Mouse (Mus musculus) ES-E14 (cell line): ENCODE measurements at regions not wholly inside any gene's neighbourhood (a gene's known extent, or its start where the extent isn't known, plus 50 kb on each side); places are given as distances from the start of the nearest gene placed in this dataset.

Experiments used
- DNase-seq: peaks from one replicate; pipeline ENCODE4 v3.0.0-alpha.2; 2013; ENCODE audit warnings: low read depth, low spot score
- H3K27ac ChIP-seq: 2 replicates; pipeline ENCODE4 v1.5.1; 2012; ENCODE audit warnings: low read depth, mild to moderate bottlenecking, low read length, moderate library complexity, mixed read lengths; ENCODE audit not compliant: poor library complexity, insufficient read depth, severe bottlenecking
- H3K36me3 ChIP-seq: 2 replicates; pipeline ENCODE4 v1.6.1; 2012; ENCODE audit warnings: mild to moderate bottlenecking, low read length, moderate library complexity, mixed read lengths; ENCODE audit not compliant: control insufficient read depth, poor library complexity, insufficient read depth, severe bottlenecking
- H3K4me1 ChIP-seq, 2 experiments: fragments of 150-350 bp in 1 of 2; sonication (generic) in 1 of 2; 2 replicates each; pipeline ENCODE4 v1.6.1; 2012; ENCODE audit warnings: low read length in 2 of 2, mild to moderate bottlenecking in 1 of 2, mixed read lengths in 1 of 2; ENCODE audit not compliant: control insufficient read depth in 2 of 2, insufficient read depth in 2 of 2, poor library complexity in 1 of 2
- H3K4me3 ChIP-seq, 2 experiments: fragments of 150-350 bp in 1 of 2; sonication (generic) in 1 of 2; 2 replicates each; pipeline ENCODE4 v1.5.1; 2012; ENCODE audit warnings: low read length in 2 of 2, low read depth in 1 of 2, mild to moderate bottlenecking in 1 of 2, mixed read lengths in 1 of 2; ENCODE audit not compliant: insufficient read depth in 1 of 2, poor library complexity in 1 of 2, severe bottlenecking in 1 of 2
- H3K9ac ChIP-seq: 2 replicates; pipeline ENCODE4 v1.6.1; 2012; ENCODE audit warnings: low read depth, mild to moderate bottlenecking, low read length, mixed read lengths; ENCODE audit not compliant: poor library complexity, insufficient read depth, severe bottlenecking
- H3K9me3 ChIP-seq: fragments of 150-350 bp; sonication (generic); 2 replicates; pipeline ENCODE4 v1.6.1; 2012; ENCODE audit warnings: low read depth, mild to moderate bottlenecking, low read length; ENCODE audit not compliant: control insufficient read depth, insufficient read depth
- CHD2 ChIP-seq: IDR thresholded peaks from 2 replicates; pipeline ENCODE4 v1.6.1; 2014; ENCODE audit warnings: mild to moderate bottlenecking, low read depth, low read length, inconsistent platforms
- HCFC1 ChIP-seq: IDR thresholded peaks from 2 replicates; pipeline ENCODE4 v1.6.1; 2012; ENCODE audit warnings: low read length, inconsistent platforms, borderline replicate concordance; ENCODE audit not compliant: insufficient read depth
- MAFK ChIP-seq: IDR thresholded peaks from 2 replicates; pipeline ENCODE4 v1.6.1; 2014; ENCODE audit warnings: mild to moderate bottlenecking, low read depth, low read length, inconsistent platforms; ENCODE audit not compliant: insufficient read depth
- ZC3H11A ChIP-seq: IDR thresholded peaks from 2 replicates; pipeline ENCODE4 v1.6.1; 2012; ENCODE audit warnings: low read depth, mild to moderate bottlenecking, inconsistent platforms, low read length, borderline replicate concordance
- ZNF384 ChIP-seq: IDR thresholded peaks from 2 replicates; pipeline ENCODE4 v1.6.1; 2012; ENCODE audit warnings: low read depth, low read length, inconsistent platforms
- in situ Hi-C, 2 experiments: fragments of 600-800 bp; cut with MboI; formaldehyde crosslinking; loops; one replicate each; pipeline ENCODE4 v1.15.1; 2025; ENCODE audit warnings: low sequenced_read_pairs in 2 of 2, inconsistent platforms in 1 of 2; ENCODE audit not compliant: unreplicated experiment in 2 of 2

- in situ Hi-C loops: no loop called here
- no peak overlapping the region for H3K27ac ChIP-seq
- H3K4me3 ChIP-seq: no peak overlapping the region
- no peak for DNase-seq
- no peaks in the 10 kb centered on the region for H3K4me1 ChIP-seq
- no peak overlapping the region for H3K9ac ChIP-seq
- no peaks in the 10 kb centered on the region for H3K36me3 ChIP-seq
- no peaks in the 10 kb centered on the region for H3K9me3 ChIP-seq
- TF ChIP-seq HCFC1: no peak
- TF ChIP-seq ZNF384: no peak
- TF ChIP-seq ZC3H11A: no peak
- no peak for TF ChIP-seq MAFK
- TF ChIP-seq CHD2: no peak
These were observed 358.6 kb downstream of the Sox9 start for GRCm38 (mm10) chr11:113140595-113140994.

GRCm38 (mm10) chr11:113142816-113143215 is 360.8 kb downstream of the Sox9 start:
- no peak overlapping the region for H3K4me3 ChIP-seq
- TF ChIP-seq ZC3H11A (no peak), CHD2 (no peak), ZNF384 (no peak), MAFK (no peak), HCFC1 (no peak)
- in situ Hi-C loops: no loop called here
- H3K4me1 ChIP-seq: no peaks in the 10 kb centered on the region
- H3K36me3 ChIP-seq: no peaks in the 10 kb centered on the region
- no peaks in the 10 kb centered on the region for H3K9me3 ChIP-seq
- H3K27ac ChIP-seq: no peak overlapping the region
- H3K9ac ChIP-seq: no peak overlapping the region
- no peak for DNase-seq

GRCm38 (mm10) chr11:113143839-113144627 is 362.0 kb downstream of the Sox9 start:
- H3K36me3 ChIP-seq: no peaks in the 10 kb centered on the region
- in situ Hi-C loops: no loop called here
- no peak overlapping the region for H3K27ac ChIP-seq
- TF ChIP-seq ZNF384 (no peak), CHD2 (no peak), HCFC1 (no peak), MAFK (no peak), ZC3H11A (no peak)
- no peak for DNase-seq
- H3K9me3 ChIP-seq: no peaks in the 10 kb centered on the region
- H3K9ac ChIP-seq: no peak overlapping the region
- no peaks in the 10 kb centered on the region for H3K4me1 ChIP-seq
- H3K4me3 ChIP-seq: no peak overlapping the region

GRCm38 (mm10) chr11:113145721-113146120 is 363.7 kb downstream of the Sox9 start:
- no peaks in the 10 kb centered on the region for H3K36me3 ChIP-seq
- no peak overlapping the region for H3K27ac ChIP-seq
- in situ Hi-C loops: no loop called here
- H3K4me3 ChIP-seq: no peak overlapping the region
- no peak for DNase-seq
- no peak overlapping the region for H3K9ac ChIP-seq
- H3K4me1 ChIP-seq: no peaks in the 10 kb centered on the region
- H3K9me3 ChIP-seq: no peaks in the 10 kb centered on the region
- TF ChIP-seq MAFK (no peak), HCFC1 (no peak), ZNF384 (no peak), ZC3H11A (no peak), CHD2 (no peak)

- Histone ChIP-seq H3K27ac (no peak overlapping the region), H3K4me3 (no peak overlapping the region)
- no peak for DNase-seq
These were observed 364.7 kb downstream of the Sox9 start for GRCm38 (mm10) chr11:113146762-113147161.

More at GRCm38 (mm10) chr11:113146762-113147161, 364.7 kb downstream of the Sox9 start:
- Histone ChIP-seq H3K4me1 (no peaks in the 10 kb centered on the region), H3K36me3 (no peaks in the 10 kb centered on the region), H3K9ac (no peak overlapping the region), H3K9me3 (no peaks in the 10 kb centered on the region)
- in situ Hi-C loops: no loop called here
- TF ChIP-seq ZNF384: no peak
- TF ChIP-seq MAFK: no peak
- TF ChIP-seq HCFC1: no peak
- TF ChIP-seq ZC3H11A: no peak
- TF ChIP-seq CHD2: no peak
